Mouse (Mus musculus) kidney, postnatal 0 days (tissue): ENCODE measurements around the gene Hpd. TPM values are rescaled to one million over a fixed set of nuclear protein-coding genes. Genes with fewer than 3 reads are reported as not detected.

Experiments
- ATAC-seq: fragments of 200-750 bp; cut with Nextera tagmentation; replicated peaks from 2 replicates; pipeline ENCODE4 v1.8.0; 2017; ENCODE audit warnings: low read depth, moderate number of reproducible peaks, moderate TSS enrichment, moderate library complexity; ENCODE audit not compliant: low FRiP score
- DNase-seq: peaks from one replicate; pipeline ENCODE4 v3.0.0-alpha.2; 2016; ENCODE audit warnings: low spot score
- H3K27ac ChIP-seq: fragments of 300-500 bp; sonication (generic); 2 replicates; pipeline ENCODE4 v1.5.1; 2014; ENCODE audit warnings: mild to moderate bottlenecking
- H3K27me3 ChIP-seq: fragments of 300-500 bp; sonication (generic); 2 replicates; pipeline ENCODE4 v1.6.1; 2014; ENCODE audit warnings: low read length, mixed read lengths; ENCODE audit not compliant: insufficient read depth
- H3K36me3 ChIP-seq: fragments of 300-500 bp; sonication (generic); 2 replicates; pipeline ENCODE4 v1.6.1; 2014; ENCODE audit warnings: low read length, mixed read lengths; ENCODE audit not compliant: insufficient read depth
- H3K4me1 ChIP-seq: fragments of 300-500 bp; sonication (generic); replicated peaks from 2 replicates; pipeline ENCODE4 v1.6.1; 2014; ENCODE audit warnings: antibody characterized with exemption, low read length, mixed read lengths; ENCODE audit not compliant: insufficient read depth
- H3K4me2 ChIP-seq: fragments of 300-500 bp; sonication (generic); 2 replicates; pipeline ENCODE4 v1.6.1; 2014; ENCODE audit warnings: mild to moderate bottlenecking, low read length, moderate library complexity, mixed read lengths
- H3K4me3 ChIP-seq: fragments of 300-500 bp; sonication (generic); replicated peaks from 2 replicates; pipeline ENCODE4 v1.5.1; 2014; ENCODE audit warnings: low read depth, low read length
- H3K9ac ChIP-seq: fragments of 300-500 bp; sonication (generic); 2 replicates; pipeline ENCODE4 v1.6.1; 2014; ENCODE audit warnings: low read depth, low read length
- H3K9me3 ChIP-seq: fragments of 300-500 bp; sonication (generic); replicated peaks from 2 replicates; pipeline ENCODE4 v1.6.1; 2016; ENCODE audit warnings: low read length, inconsistent platforms, mixed read lengths
- CTCF ChIP-seq: IDR thresholded peaks from 2 replicates; pipeline ENCODE4 v1.5.1; 2016; ENCODE audit warnings: antibody characterized with exemption, low read depth, mild to moderate bottlenecking, moderate library complexity
- WGBS: fragments of 180-500 bp; shearing (Covaris S2); extraction: QIAGEN DNeasy Blood & Tissue Kit; methylation state at CpG from one replicate; pipeline ENCODE4 v1.1.7; 2014; 5-methylcytosine and 5-hydroxymethylcytosine counted together
- polyA plus RNA-seq: library from polyadenylated mRNA; unstranded; fragments of >200 nt; fragmentation: Nextera tagmentation; extraction: Ambion mirVana; gene quantifications from 2 replicates; pipeline ENCODE4 v1.2.1, GENCODE M21; 2015

Hpd gene
- polyA plus RNA-seq, 1 experiment from 2014 or later, result 0.45 TPM

- Histone ChIP-seq H3K4me3 (peak overlapping the region; percentile 87), H3K9ac (peak overlapping the region; percentile 94), H3K27ac (peak overlapping the region; percentile 100), H3K36me3 (no peaks in the 10 kb centered on the region), H3K4me1 (peaks cover 56% of the 10 kb centered on the region), H3K4me2 (peak overlapping the region; percentile 100), H3K27me3 (no peaks in the 10 kb centered on the region), H3K9me3 (no peaks in the 10 kb centered on the region)
- ATAC-seq, result peak; percentile 21
- under 1% methylated on average over 13 of the region's 13 CpGs for WGBS
- peak; percentile 96 for DNase-seq
- TF ChIP-seq CTCF, result no peak
These were observed 46.0 kb downstream of the Hpd start for GRCm38 (mm10) chr5:123136361-123137043.

GRCm38 (mm10) chr5:123135471-123136360 lies 46.8 kb downstream of the Hpd start:
- 2% methylated on average over 30 of the region's 30 CpGs for WGBS
- peak; percentile 93 for DNase-seq

GRCm38 (mm10) chr5:123134875-123135382 lies 47.6 kb downstream of the Hpd start:
- Histone ChIP-seq H3K4me2 (peak overlapping the region; percentile 100), H3K4me1 (peaks cover 58% of the 10 kb centered on the region)
- no peak for DNase-seq

More at GRCm38 (mm10) chr5:123135471-123136360, 46.8 kb downstream of the Hpd start:
- H3K9ac ChIP-seq, result peak overlapping the region; percentile 94
- H3K36me3 ChIP-seq, result no peaks in the 10 kb centered on the region
- H3K4me1 ChIP-seq, result peaks cover 58% of the 10 kb centered on the region
- no peaks in the 10 kb centered on the region for H3K27me3 ChIP-seq
- TF ChIP-seq CTCF, result peak; percentile 41
- H3K4me2 ChIP-seq, result peak overlapping the region; percentile 100
- peak overlapping the region; percentile 100 for H3K27ac ChIP-seq
- ATAC-seq, result peak; percentile 12; the same call in 1 of the 2 replicates
- H3K9me3 ChIP-seq, result no peaks in the 10 kb centered on the region
- H3K4me3 ChIP-seq, result peak overlapping the region; percentile 87

GRCm38 (mm10) chr5:123134186-123134874 lies 48.2 kb downstream of the Hpd start:
- ATAC-seq, result no peak
- 0 out of 2 replicates have a peak, but pooled peaks have one; percentile 6 for TF ChIP-seq CTCF

More at GRCm38 (mm10) chr5:123134875-123135382, 47.6 kb downstream of the Hpd start:
- Histone ChIP-seq H3K36me3 (no peaks in the 10 kb centered on the region), H3K9ac (peak overlapping the region; percentile 94; the same call in 1 of the 2 replicates), H3K27me3 (no peaks in the 10 kb centered on the region), H3K4me3 (peak overlapping the region; percentile 87), H3K9me3 (no peaks in the 10 kb centered on the region), H3K27ac (peak overlapping the region; percentile 100)
- ATAC-seq, result no peak
- WGBS, result 16% methylated on average over 8 of the region's 8 CpGs
- TF ChIP-seq CTCF, result no peak

GRCm38 (mm10) chr5:123133784-123134143 lies 48.8 kb downstream of the Hpd start:
- peaks cover 58% of the 10 kb centered on the region for H3K4me1 ChIP-seq
- H3K9ac ChIP-seq, result no peak overlapping the region
- WGBS, result 24% methylated on average over 7 of the region's 7 CpGs
- ATAC-seq (no peak), DNase-seq (no peak)
- TF ChIP-seq CTCF, result no peak
- H3K36me3 ChIP-seq, result no peaks in the 10 kb centered on the region
- H3K4me2 ChIP-seq, result no peak overlapping the region
- peak overlapping the region; percentile 100; the same call in 1 of the 2 replicates for H3K27ac ChIP-seq
- no peak overlapping the region for H3K4me3 ChIP-seq
- no peaks in the 10 kb centered on the region for H3K9me3 ChIP-seq
- H3K27me3 ChIP-seq, result no peaks in the 10 kb centered on the region

More at GRCm38 (mm10) chr5:123134186-123134874, 48.2 kb downstream of the Hpd start:
- Histone ChIP-seq H3K4me3 (no peak overlapping the region; the same call in 1 of the 2 replicates), H3K4me1 (peaks cover 58% of the 10 kb centered on the region), H3K27me3 (no peaks in the 10 kb centered on the region), H3K36me3 (no peaks in the 10 kb centered on the region), H3K9ac (no peak overlapping the region), H3K4me2 (peak overlapping the region; percentile 100), H3K9me3 (no peaks in the 10 kb centered on the region), H3K27ac (peak overlapping the region; percentile 100)
- DNase-seq, result no peak
- WGBS, result 29% methylated on average over 13 of the region's 13 CpGs
